Mouse (Mus musculus) embryonic facial prominence, embryonic 10.5 days (tissue): ENCODE measurements around the gene Arhgef11. TPM values are rescaled to one million over a fixed set of nuclear protein-coding genes. Genes with fewer than 3 reads are reported as not detected.

ENCODE experiments used
- DNase-seq: peaks from one replicate; pipeline ENCODE4 v3.0.0-alpha.2; 2017; ENCODE audit warnings: low spot score
- H3K27ac ChIP-seq: fragments of 300-500 bp; sonication (generic); replicated peaks from 2 replicates; pipeline ENCODE4 v1.5.1; 2016; ENCODE audit warnings: mild to moderate bottlenecking
- H3K27me3 ChIP-seq: fragments of 300-500 bp; sonication (generic); replicated peaks from 2 replicates; pipeline ENCODE4 v1.6.1; 2016; ENCODE audit warnings: low read depth, mild to moderate bottlenecking; ENCODE audit not compliant: poor library complexity, severe bottlenecking
- H3K36me3 ChIP-seq: fragments of 300-500 bp; sonication (generic); replicated peaks from 2 replicates; pipeline ENCODE4 v1.6.1; 2016; ENCODE audit warnings: mild to moderate bottlenecking, moderate library complexity
- H3K4me1 ChIP-seq: fragments of 300-500 bp; sonication (generic); 2 replicates; pipeline ENCODE4 v1.6.1; 2016
- H3K4me3 ChIP-seq: fragments of 300-500 bp; sonication (generic); 2 replicates; pipeline ENCODE4 v1.5.1; 2016; ENCODE audit warnings: mild to moderate bottlenecking, moderate library complexity
- H3K9me3 ChIP-seq: fragments of 300-500 bp; sonication (generic); 2 replicates; pipeline ENCODE4 v1.6.1; 2016; ENCODE audit warnings: mild to moderate bottlenecking
- WGBS: fragments of 180-500 bp; shearing (Covaris S2); methylation state at CpG from one replicate; pipeline ENCODE4 v1.1.7; 2016; 5-methylcytosine and 5-hydroxymethylcytosine counted together
- polyA plus RNA-seq: library from polyadenylated mRNA; unstranded; fragments of >200 nt; fragmentation: Nextera tagmentation; extraction: Ambion mirVana; gene quantifications from 2 replicates; pipeline ENCODE4 v1.2.1, GENCODE M21; 2016

Gene Arhgef11
- polyA plus RNA-seq, 1 experiment from 2014 or later, result 16.0 TPM

DNA sequence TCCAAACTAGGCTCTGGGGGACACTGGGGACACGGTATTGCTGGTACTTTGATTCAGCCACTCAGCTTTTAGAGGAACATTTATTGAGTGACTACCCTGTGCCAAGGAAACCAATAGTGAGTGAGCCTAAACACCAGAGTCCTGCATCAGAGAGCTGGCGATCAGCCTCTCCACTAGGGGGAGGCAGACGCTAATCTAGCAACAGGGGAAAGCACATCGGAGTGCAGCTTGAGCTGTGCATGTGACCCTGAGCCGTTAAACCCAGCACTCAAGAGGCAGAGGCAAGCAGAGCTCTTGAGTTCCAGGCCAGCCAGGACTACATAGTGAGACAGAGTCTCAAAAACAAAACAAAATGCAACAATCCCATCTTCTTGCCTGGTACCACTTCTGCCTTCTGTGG lies 131.7 kb downstream of the Arhgef11 start:
- Histone ChIP-seq H3K27me3 (peaks cover 46% of the 10 kb centered on the region), H3K27ac (no peak overlapping the region), H3K9me3 (no peaks in the 10 kb centered on the region), H3K36me3 (peaks cover 14% of the 10 kb centered on the region; the same call in 1 of the 2 replicates), H3K4me3 (no peak overlapping the region), H3K4me1 (peaks cover 22% of the 10 kb centered on the region)
- DNase-seq, result peak; percentile 59
- 16% methylated on average over 5 of the region's 5 CpGs for WGBS

GRCm38 (mm10) chr3:87749977-87750376 lies 132.6 kb downstream of the Arhgef11 start:
- Histone ChIP-seq H3K27me3 (peaks cover 55% of the 10 kb centered on the region), H3K36me3 (peaks cover 18% of the 10 kb centered on the region; the same call in 1 of the 2 replicates), H3K4me3 (no peak overlapping the region), H3K4me1 (peaks cover 17% of the 10 kb centered on the region), H3K27ac (no peak overlapping the region), H3K9me3 (no peaks in the 10 kb centered on the region)
- WGBS, result 91% methylated on average over 12 of the region's 12 CpGs
- DNase-seq, result no peak

- DNase-seq, result no peak
- Histone ChIP-seq H3K9me3 (no peaks in the 10 kb centered on the region), H3K27ac (no peak overlapping the region), H3K36me3 (peaks cover 18% of the 10 kb centered on the region; the same call in 1 of the 2 replicates), H3K27me3 (peaks cover 66% of the 10 kb centered on the region), H3K4me1 (peaks cover 18% of the 10 kb centered on the region), H3K4me3 (no peak overlapping the region)
- WGBS, result 90% methylated on average over 3 of the region's 3 CpGs
Measured at GRCm38 (mm10) chr3:87752567-87752966, 135.2 kb downstream of the Arhgef11 start.

- 84% methylated on average over 13 of the region's 13 CpGs for WGBS
- H3K4me1 ChIP-seq, result peaks cover 23% of the 10 kb centered on the region
- no peaks in the 10 kb centered on the region for H3K9me3 ChIP-seq
- DNase-seq, result no peak
- H3K4me3 ChIP-seq, result no peak overlapping the region
- H3K27ac ChIP-seq, result no peak overlapping the region
- peaks cover 71% of the 10 kb centered on the region for H3K27me3 ChIP-seq
- peaks cover 20% of the 10 kb centered on the region; the same call in 1 of the 2 replicates for H3K36me3 ChIP-seq
Measured at GRCm38 (mm10) chr3:87753829-87754228, 136.5 kb downstream of the Arhgef11 start.

GRCm38 (mm10) chr3:87755964-87756363 lies 138.6 kb downstream of the Arhgef11 start:
- H3K4me3 ChIP-seq, result peak overlapping the region; percentile 44
- H3K27ac ChIP-seq, result peak overlapping the region; percentile 58
- WGBS, result 3% methylated on average over 24 of the region's 24 CpGs
- peak; percentile 91 for DNase-seq
- H3K36me3 ChIP-seq, result peaks cover 25% of the 10 kb centered on the region; the same call in 1 of the 2 replicates
- H3K4me1 ChIP-seq, result peaks cover 40% of the 10 kb centered on the region
- peaks cover 63% of the 10 kb centered on the region for H3K27me3 ChIP-seq
- no peaks in the 10 kb centered on the region for H3K9me3 ChIP-seq

DNA sequence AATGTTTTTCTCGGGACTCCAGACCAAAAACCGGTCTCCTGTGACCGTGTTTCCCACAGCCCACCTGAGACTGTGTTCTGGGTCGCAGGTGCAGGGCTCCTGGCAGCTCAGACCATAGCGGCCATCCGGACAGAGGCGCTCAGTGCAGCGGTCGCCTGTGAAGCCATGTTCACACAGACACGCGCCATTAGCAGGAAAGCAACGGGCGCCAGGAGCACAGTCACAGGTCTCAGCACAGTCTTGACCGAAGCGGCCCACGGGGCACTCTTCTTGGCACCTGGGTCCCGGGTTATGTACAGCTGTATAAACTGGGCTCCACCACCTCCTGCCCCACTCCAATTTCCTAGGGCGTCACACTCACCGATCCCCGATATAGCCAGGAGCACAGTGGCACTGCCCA lies 139.1 kb downstream of the Arhgef11 start:
- no peaks in the 10 kb centered on the region for H3K9me3 ChIP-seq
- peaks cover 23% of the 10 kb centered on the region; the same call in 1 of the 2 replicates for H3K36me3 ChIP-seq
- peak overlapping the region; percentile 44 for H3K4me3 ChIP-seq
- peaks cover 58% of the 10 kb centered on the region for H3K27me3 ChIP-seq
- WGBS, result 48% methylated on average over 20 of the region's 20 CpGs
- H3K4me1 ChIP-seq, result peaks cover 46% of the 10 kb centered on the region
- DNase-seq, result no peak
- peak overlapping the region; percentile 58; the same call in 1 of the 2 replicates for H3K27ac ChIP-seq

DNA sequence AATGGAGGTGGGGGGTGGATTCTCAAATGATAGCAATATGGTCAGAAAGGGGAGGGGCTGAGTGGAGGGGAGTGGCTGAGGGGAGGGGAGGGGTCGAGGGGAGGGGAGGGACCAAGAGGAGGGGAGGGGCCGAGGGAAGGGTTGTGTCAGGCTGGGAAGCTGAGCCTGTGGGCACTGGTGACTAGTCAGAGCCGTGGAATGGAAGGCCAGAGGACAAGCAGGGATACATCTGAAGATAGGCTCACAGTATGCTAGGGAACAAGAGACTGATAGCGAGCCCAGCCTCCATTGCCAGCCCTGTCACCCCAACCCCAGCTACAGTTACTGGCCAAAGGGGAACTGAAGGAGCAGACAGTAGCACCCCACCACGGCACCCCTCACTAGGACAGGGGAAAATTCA lies 141.3 kb downstream of the Arhgef11 start:
- Histone ChIP-seq H3K27me3 (peaks cover 55% of the 10 kb centered on the region), H3K27ac (peak overlapping the region; percentile 41), H3K9me3 (no peaks in the 10 kb centered on the region), H3K36me3 (peaks cover 15% of the 10 kb centered on the region; the same call in 1 of the 2 replicates), H3K4me3 (no peak overlapping the region), H3K4me1 (peaks cover 67% of the 10 kb centered on the region)
- DNase-seq, result peak; percentile 42
- 44% methylated on average over 4 of the region's 5 CpGs for WGBS

DNA sequence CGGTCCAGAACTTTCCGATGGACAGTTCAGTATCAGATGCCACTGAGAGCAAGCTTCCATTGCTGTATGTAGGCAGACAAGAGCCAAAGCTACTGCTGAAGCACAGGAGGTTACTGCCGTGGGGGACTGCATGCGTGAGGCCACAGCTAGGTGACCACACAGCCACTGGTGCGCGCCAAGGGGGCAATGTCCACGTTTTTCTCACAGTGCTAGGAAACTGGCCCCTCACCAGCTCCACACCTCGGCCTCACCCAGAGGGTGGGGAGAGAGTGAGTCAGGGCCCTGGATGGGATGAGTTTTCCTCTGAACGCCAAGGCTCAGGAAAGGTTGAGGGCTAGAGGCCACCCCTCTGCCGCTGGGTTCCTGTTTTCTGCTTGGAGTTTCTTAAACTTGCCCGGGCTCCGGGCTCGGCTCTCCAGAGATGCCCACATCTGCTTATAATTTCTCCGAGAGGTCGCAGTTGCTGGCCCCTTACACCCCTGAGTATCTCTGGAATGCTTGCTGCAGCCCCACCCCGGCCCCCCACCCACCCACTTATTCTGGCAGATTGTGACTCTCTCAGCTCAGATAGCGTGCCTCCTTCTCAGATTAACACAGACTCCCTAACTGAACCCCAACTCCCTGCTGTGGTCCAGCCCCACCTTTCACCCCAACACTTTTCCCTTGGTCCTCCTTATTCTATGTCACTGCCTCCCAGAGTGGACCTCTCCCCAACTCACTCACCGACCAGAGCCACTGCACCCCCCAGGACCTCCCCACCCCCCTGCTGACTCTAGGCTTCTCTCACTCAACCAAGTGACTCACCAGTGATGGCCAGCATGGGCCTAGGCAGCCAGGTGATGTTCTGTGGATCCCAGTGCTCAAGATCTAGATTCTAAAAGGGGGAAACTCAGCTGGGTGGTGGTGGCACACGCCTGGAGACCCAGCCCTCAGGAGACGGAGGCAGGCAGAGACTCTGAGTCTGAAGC lies 144.3 kb downstream of the Arhgef11 start:
- WGBS, result 48% methylated on average over 20 of the region's 20 CpGs
- peak; percentile 64 for DNase-seq

DNA sequence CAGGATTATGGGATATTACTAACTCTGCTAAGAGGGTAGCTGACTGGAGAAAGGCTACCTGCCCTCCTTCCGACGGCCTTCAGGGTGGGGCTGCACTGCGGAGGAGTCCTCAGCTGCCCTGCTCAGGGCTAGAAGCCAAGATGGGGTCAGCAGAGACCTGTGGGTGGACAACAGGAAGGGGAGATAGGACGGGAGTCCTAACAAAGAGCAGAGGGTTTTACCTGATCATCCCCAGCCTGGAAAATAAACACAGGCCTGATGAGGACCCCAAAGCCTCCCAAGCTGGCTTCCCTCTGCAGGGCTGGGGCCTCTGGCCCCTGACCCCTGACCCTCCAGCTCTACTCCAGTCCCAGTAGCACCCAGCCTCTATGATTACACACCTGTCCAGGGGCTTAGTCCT lies 145.8 kb downstream of the Arhgef11 start:
- H3K4me1 ChIP-seq, result peaks cover 95% of the 10 kb centered on the region
- 38% methylated on average over 4 of the region's 4 CpGs for WGBS

More for the DNA sequence above, 144.3 kb downstream of the Arhgef11 start:
- Histone ChIP-seq H3K4me1 (peaks cover 85% of the 10 kb centered on the region), H3K36me3 (peaks cover 9% of the 10 kb centered on the region; the same call in 1 of the 2 replicates), H3K9me3 (no peaks in the 10 kb centered on the region), H3K27ac (peak overlapping the region; percentile 83), H3K4me3 (peak overlapping the region; percentile 21; the same call in 1 of the 2 replicates), H3K27me3 (peaks cover 55% of the 10 kb centered on the region)

GRCm38 (mm10) chr3:87763683-87764289 lies 146.4 kb downstream of the Arhgef11 start:
- Histone ChIP-seq H3K4me1 (peaks cover 95% of the 10 kb centered on the region), H3K27ac (peak overlapping the region; percentile 83)
- WGBS, result 18% methylated on average over 15 of the region's 15 CpGs

More for the DNA sequence above, 145.8 kb downstream of the Arhgef11 start:
- no peak for DNase-seq
- H3K4me3 ChIP-seq, result peak overlapping the region; percentile 38; the same call in 1 of the 2 replicates
- no peaks in the 10 kb centered on the region for H3K9me3 ChIP-seq
- peaks cover 4% of the 10 kb centered on the region; the same call in 1 of the 2 replicates for H3K36me3 ChIP-seq
- peak overlapping the region; percentile 83 for H3K27ac ChIP-seq
- H3K27me3 ChIP-seq, result peaks cover 55% of the 10 kb centered on the region

GRCm38 (mm10) chr3:87764506-87764905 lies 147.1 kb downstream of the Arhgef11 start:
- no peak for DNase-seq
- H3K4me1 ChIP-seq, result peaks cover 92% of the 10 kb centered on the region
- peak overlapping the region; percentile 83 for H3K27ac ChIP-seq
- no peaks in the 10 kb centered on the region for H3K9me3 ChIP-seq
- peaks cover 59% of the 10 kb centered on the region for H3K27me3 ChIP-seq
- H3K36me3 ChIP-seq, result no peaks in the 10 kb centered on the region
- H3K4me3 ChIP-seq, result peak overlapping the region; percentile 38
- 32% methylated on average over 10 of the region's 10 CpGs for WGBS

More at GRCm38 (mm10) chr3:87763683-87764289, 146.4 kb downstream of the Arhgef11 start:
- Histone ChIP-seq H3K9me3 (no peaks in the 10 kb centered on the region), H3K27me3 (peaks cover 56% of the 10 kb centered on the region), H3K4me3 (peak overlapping the region; percentile 38), H3K36me3 (peaks cover 4% of the 10 kb centered on the region; the same call in 1 of the 2 replicates)
- DNase-seq, result peak; percentile 65

DNA sequence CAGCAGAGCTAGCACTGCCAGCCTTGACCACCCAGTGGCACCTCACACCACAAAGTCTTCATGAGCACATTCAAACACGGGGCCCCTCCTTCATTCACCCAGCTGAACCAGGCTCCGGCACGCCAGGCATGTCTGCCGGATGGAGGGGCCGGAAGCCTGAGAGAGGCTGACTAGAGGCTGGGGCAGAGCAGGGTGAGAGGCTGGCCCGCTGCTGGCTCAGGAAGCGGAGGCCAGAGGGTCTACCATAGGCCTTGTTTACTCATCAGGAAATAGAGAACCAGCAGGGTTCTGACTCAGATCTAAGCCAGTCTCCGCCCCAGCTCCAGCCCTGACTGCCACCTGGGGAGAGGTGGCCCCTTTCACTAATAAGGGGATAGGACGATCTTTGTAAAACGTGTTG lies 147.7 kb downstream of the Arhgef11 start:
- peaks cover 86% of the 10 kb centered on the region for H3K4me1 ChIP-seq
- H3K27me3 ChIP-seq, result peaks cover 63% of the 10 kb centered on the region
- no peaks in the 10 kb centered on the region for H3K36me3 ChIP-seq
- 12% methylated on average over 10 of the region's 10 CpGs for WGBS
- peak; percentile 72 for DNase-seq
- peak overlapping the region; percentile 38; the same call in 1 of the 2 replicates for H3K4me3 ChIP-seq
- H3K27ac ChIP-seq, result peak overlapping the region; percentile 83
- H3K9me3 ChIP-seq, result no peaks in the 10 kb centered on the region
